Mouse (Mus musculus): ENCODE measurements at regions not wholly inside any gene's neighbourhood (a gene's known extent, or its start where the extent isn't known, plus 50 kb on each side); places are given as distances from the start of the nearest gene placed in this dataset.

DNA sequence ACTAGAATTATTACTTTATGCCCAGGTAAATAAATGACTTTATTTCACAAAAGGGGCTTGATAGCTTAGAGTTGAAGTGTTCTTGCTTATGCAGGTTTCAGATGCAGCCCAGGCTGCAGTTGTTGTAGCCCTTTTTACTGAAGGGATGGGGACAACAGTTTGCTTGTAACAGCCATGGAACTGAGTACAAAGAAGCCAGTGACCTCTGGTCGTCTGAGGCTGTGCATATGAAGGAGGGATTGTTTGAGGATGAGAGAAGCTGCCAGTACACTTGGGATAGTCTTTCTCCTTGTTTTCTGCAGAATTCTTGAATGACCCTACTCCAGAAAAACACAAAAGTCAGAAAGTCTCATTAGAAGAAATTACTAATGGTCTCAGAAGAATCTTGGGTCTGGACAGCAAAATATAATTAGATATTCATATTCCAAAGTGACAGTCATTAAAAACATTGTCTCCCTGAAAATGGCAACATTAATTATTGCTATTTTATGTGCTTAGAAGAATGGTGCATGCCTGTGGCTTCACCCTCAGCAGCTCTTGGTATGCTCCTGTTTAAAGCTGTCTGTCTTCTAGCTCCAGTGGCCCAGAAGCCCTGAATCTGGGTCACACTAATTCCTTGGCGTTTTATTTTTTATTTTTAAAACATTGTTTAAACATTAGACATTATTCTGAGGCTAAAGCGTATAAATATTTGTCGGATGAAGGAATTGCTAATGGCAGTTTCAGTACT lies 61.9 kb upstream of the Arhgap32 start:
- no peak for DNase-seq (ENCODE audit: low spot score in 2 of 2)

DNA sequence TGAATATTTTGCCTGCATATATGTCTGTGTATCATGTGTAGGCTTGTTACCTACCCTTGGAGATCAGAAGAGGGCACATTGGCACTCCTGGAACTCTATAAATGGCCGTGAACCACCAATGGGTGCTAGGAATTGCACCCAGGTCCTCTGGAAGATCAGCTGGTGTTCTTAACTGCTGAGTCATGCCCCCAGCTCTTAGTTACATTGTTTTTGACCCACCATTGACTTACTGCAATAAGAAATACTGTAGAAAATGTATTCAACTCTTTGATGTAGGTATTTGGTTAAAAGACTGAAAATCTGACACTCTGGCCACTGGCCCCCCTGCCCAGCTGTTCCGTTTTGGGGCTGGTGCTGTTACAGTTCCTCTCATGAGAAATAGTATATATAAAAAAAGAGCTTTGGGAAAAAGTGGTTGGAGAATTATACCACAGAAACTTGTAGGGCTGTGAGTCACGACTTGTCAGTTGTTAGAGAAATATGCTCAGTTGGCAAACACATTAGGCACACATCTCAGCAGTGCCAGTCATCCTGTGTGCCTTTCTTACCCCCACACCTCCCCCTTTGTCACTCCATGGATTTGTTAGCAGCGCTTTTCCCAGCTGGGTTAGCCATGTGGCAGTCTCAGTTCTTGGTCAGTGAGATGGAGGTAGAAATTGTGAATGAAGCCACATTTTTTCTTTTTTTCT lies 58.4 kb upstream of the Arhgap32 start:
- no peak for DNase-seq (ENCODE audit: low spot score in 2 of 2)

DNA sequence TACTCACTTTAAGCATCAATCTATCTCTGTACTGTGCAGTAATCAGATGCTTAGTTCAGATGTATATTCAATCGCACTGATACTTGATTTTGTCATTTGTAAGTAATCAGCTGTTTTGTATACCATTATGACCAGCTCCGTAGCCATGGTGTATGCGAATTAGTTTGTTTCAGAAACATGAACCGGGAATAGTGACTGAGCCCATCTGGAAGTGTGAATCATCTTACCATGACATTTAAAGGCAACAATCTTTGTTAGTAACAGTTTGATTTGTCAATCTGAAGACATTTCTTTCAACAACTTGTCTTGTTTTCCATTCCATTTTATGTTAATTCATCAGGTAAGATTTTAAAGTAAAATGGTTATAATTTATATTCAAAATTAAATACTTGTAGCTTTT lies 53.2 kb upstream of the Arhgap32 start:
- DNase-seq (ENCODE audit: low spot score in 2 of 2), result no peak

GRCm38 (mm10) chr9:32063541-32063940 lies 52.4 kb upstream of the Arhgap32 start:
- DNase-seq (ENCODE audit: low spot score in 2 of 2), result no peak

DNA sequence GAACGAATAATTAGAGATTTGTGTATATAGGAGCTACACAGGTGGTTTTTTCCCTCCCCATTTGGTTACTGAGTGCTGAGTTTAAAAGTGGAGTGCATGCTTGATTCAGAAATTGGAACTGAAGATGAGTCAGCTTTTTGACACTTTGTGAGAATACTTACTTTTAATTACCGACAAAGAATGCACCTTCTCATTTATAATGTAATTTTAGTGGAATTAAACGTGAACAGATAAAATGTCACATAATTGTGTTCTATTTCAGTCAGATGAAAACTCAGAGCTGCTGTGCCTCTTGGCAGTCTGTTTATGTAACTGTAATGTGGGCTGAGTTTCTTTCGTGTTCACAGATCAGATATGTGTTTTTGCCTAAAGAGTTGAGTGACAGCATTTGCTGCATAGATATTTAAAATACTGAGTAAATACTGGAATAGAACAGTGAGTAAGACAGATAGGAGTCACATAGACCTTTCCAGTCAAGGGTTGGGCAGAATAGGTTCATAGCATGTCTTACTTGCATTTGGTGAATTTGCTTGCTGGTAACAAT lies 51.9 kb upstream of the Arhgap32 start:
- no peak for DNase-seq (ENCODE audit: low spot score in 2 of 2)
